Mouse (Mus musculus): ENCODE data around the gene Ezr.

The Ezr gene

GRCm38 (mm10) chr17:6789581-6790118 lies 7.1 kb upstream of the Ezr start:
- DNase-seq (ENCODE audit: low read depth, low spot score): no peak

GRCm38 (mm10) chr17:6789103-6789502 lies 6.5 kb upstream of the Ezr start:
- no peak for DNase-seq (ENCODE audit: low read depth, low spot score)

- no peak for DNase-seq (ENCODE audit: low read depth, low spot score)
Observed at GRCm38 (mm10) chr17:6787241-6787640, 4.7 kb upstream of the Ezr start.

- DNase-seq (ENCODE audit: low read depth, low spot score): no peak
Observed at GRCm38 (mm10) chr17:6783756-6784357, 1.3 kb upstream of the Ezr start.

- peak; percentile 15 for DNase-seq (ENCODE audit: low read depth, low spot score)
Observed at GRCm38 (mm10) chr17:6783006-6783661, 550 bp upstream of the Ezr start.

- no peak for DNase-seq (ENCODE audit: low read depth, low spot score)
Observed at GRCm38 (mm10) chr17:6782033-6782526, 504 bp downstream of the Ezr start.

GRCm38 (mm10) chr17:6781273-6781672 lies 1.3 kb downstream of the Ezr start:
- no peak for DNase-seq (ENCODE audit: low read depth, low spot score)

- DNase-seq (ENCODE audit: low read depth, low spot score): no peak
Observed at GRCm38 (mm10) chr17:6780521-6781115, 2.0 kb downstream of the Ezr start.

- no peak for DNase-seq (ENCODE audit: low read depth, low spot score)
Observed at GRCm38 (mm10) chr17:6779632-6780031, 3.0 kb downstream of the Ezr start.

GRCm38 (mm10) chr17:6778771-6779509 lies 3.6 kb downstream of the Ezr start:
- peak; percentile 12 for DNase-seq (ENCODE audit: low read depth, low spot score)

- peak; percentile 44 for DNase-seq (ENCODE audit: low read depth, low spot score)
Observed at GRCm38 (mm10) chr17:6778332-6778683, 4.3 kb downstream of the Ezr start.

- no peak for DNase-seq (ENCODE audit: low read depth, low spot score)
Observed at GRCm38 (mm10) chr17:6777629-6778331, 4.8 kb downstream of the Ezr start.

GRCm38 (mm10) chr17:6777061-6777460 lies 5.5 kb downstream of the Ezr start:
- DNase-seq (ENCODE audit: low read depth, low spot score): no peak

GRCm38 (mm10) chr17:6776576-6776975 lies 6.0 kb downstream of the Ezr start:
- DNase-seq (ENCODE audit: low read depth, low spot score): no peak

GRCm38 (mm10) chr17:6776123-6776522 lies 6.5 kb downstream of the Ezr start:
- DNase-seq (ENCODE audit: low read depth, low spot score): no peak

- no peak for DNase-seq (ENCODE audit: low read depth, low spot score)
Observed at GRCm38 (mm10) chr17:6775671-6776070, 6.9 kb downstream of the Ezr start.

- DNase-seq (ENCODE audit: low read depth, low spot score): no peak
Observed at GRCm38 (mm10) chr17:6775221-6775620, 7.4 kb downstream of the Ezr start.

GRCm38 (mm10) chr17:6773249-6773966 lies 9.2 kb downstream of the Ezr start:
- DNase-seq (ENCODE audit: low read depth, low spot score): no peak

GRCm38 (mm10) chr17:6772490-6772773 lies 10.2 kb downstream of the Ezr start:
- DNase-seq (ENCODE audit: low read depth, low spot score): no peak

GRCm38 (mm10) chr17:6771661-6772489 lies 10.7 kb downstream of the Ezr start:
- DNase-seq (ENCODE audit: low read depth, low spot score): no peak

Measured in skeletal muscle tissue, adult 2 months (tissue).